Mouse (Mus musculus) forebrain, embryonic 10.5 days (tissue): ENCODE data around the gene Fxyd2. TPM values are rescaled to one million over a fixed set of nuclear protein-coding genes. Genes with fewer than 3 reads are reported as not detected.

Source experiments
- DNase-seq: peaks from one replicate; pipeline ENCODE4 v3.0.0-alpha.2; 2017; ENCODE audit warnings: low spot score; ENCODE audit errors: extremely low spot score
- H3K27ac ChIP-seq: fragments of 300-500 bp; sonication (generic); 2 replicates; pipeline ENCODE4 v1.5.1; 2016; ENCODE audit warnings: mild to moderate bottlenecking
- H3K27me3 ChIP-seq: fragments of 300-500 bp; sonication (generic); 2 replicates; pipeline ENCODE4 v1.6.1; 2016; ENCODE audit warnings: mild to moderate bottlenecking; ENCODE audit not compliant: poor library complexity, severe bottlenecking
- H3K36me3 ChIP-seq: fragments of 300-500 bp; sonication (generic); replicated peaks from 2 replicates; pipeline ENCODE4 v1.6.1; 2016; ENCODE audit warnings: mild to moderate bottlenecking, moderate library complexity
- H3K4me1 ChIP-seq: fragments of 300-500 bp; sonication (generic); 2 replicates; pipeline ENCODE4 v1.6.1; 2016
- H3K4me3 ChIP-seq: fragments of 300-500 bp; sonication (generic); 2 replicates; pipeline ENCODE4 v1.5.1; 2016; ENCODE audit warnings: mild to moderate bottlenecking, moderate library complexity
- H3K9me3 ChIP-seq: fragments of 300-500 bp; sonication (generic); 2 replicates; pipeline ENCODE4 v1.6.1; 2016; ENCODE audit warnings: mild to moderate bottlenecking, moderate library complexity
- WGBS: fragments of 180-500 bp; shearing (Covaris S2); methylation state at CpG from one replicate; pipeline ENCODE4 v1.1.7; 2016; 5-methylcytosine and 5-hydroxymethylcytosine counted together
- polyA plus RNA-seq: library from polyadenylated mRNA; unstranded; fragments of >200 nt; fragmentation: Nextera tagmentation; extraction: Ambion mirVana; gene quantifications from 2 replicates; pipeline ENCODE4 v1.2.1, GENCODE M21; 2016

Gene Fxyd2
- polyA plus RNA-seq = 0.55 and 1.2 TPM in 2 replicates

DNA sequence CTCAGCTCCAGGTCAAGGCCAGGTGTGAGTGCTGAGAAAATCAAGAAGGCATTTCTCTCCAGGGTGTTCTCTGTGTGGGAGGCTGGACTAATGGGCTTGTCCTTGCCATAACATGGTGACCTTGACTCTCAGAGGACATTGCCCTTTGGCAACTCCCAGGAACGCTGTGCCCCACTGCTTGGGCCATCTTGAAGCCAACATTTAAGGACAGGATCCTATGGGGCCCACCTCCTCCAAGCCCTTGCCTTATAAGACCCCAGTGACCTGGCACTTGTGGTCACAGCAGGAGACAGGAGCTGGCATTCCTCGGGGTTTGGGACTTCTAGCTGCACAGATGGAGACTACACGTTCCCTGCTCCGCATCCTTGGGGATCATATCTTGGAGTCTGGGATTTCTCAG, at the start of gene Fxyd2:
TSS of gene Fxyd2 (plus strand) at position 236 of the 400 bp plus-strand sequence.
- WGBS = 79% methylated on average over 4 of the region's 4 CpGs
- Histone ChIP-seq H3K27me3 (peaks cover 17% of the 10 kb centered on the region; the same call in 1 of the 2 replicates), H3K4me3 (no peak within 1 kb of the TSS), H3K9me3 (no peaks in the 10 kb centered on the region), H3K27ac (no peak within 1 kb of the TSS), H3K4me1 (peaks cover 11% of the 10 kb centered on the region), H3K36me3 (peaks cover 14% of the 10 kb centered on the region)
- DNase-seq = no peak

- WGBS = 58% methylated on average over 5 of the region's 5 CpGs
- Histone ChIP-seq H3K27ac (no peak overlapping the region), H3K9me3 (no peaks in the 10 kb centered on the region), H3K4me1 (peaks cover 11% of the 10 kb centered on the region; the same call in 1 of the 2 replicates), H3K27me3 (no peaks in the 10 kb centered on the region), H3K36me3 (no peaks in the 10 kb centered on the region), H3K4me3 (no peak overlapping the region)
- no peak for DNase-seq
Observed at GRCm38 (mm10) chr9:45349851-45350250, 49.6 kb upstream of the Fxyd2 start.

GRCm38 (mm10) chr9:45355192-45355591, 44.3 kb upstream of the Fxyd2 start:
- Histone ChIP-seq H3K4me3 (no peak overlapping the region), H3K9me3 (no peaks in the 10 kb centered on the region), H3K27ac (no peak overlapping the region), H3K27me3 (no peaks in the 10 kb centered on the region), H3K36me3 (no peaks in the 10 kb centered on the region), H3K4me1 (peaks cover 7% of the 10 kb centered on the region; the same call in 1 of the 2 replicates)
- no peak for DNase-seq
- 86% methylated on average over 2 of the region's 2 CpGs for WGBS

- Histone ChIP-seq H3K4me1 (peaks cover 21% of the 10 kb centered on the region; the same call in 1 of the 2 replicates), H3K4me3 (no peak overlapping the region), H3K27ac (no peak overlapping the region), H3K36me3 (no peaks in the 10 kb centered on the region), H3K9me3 (no peaks in the 10 kb centered on the region), H3K27me3 (no peaks in the 10 kb centered on the region)
- WGBS = 89% methylated on average over 7 of the region's 7 CpGs
- DNase-seq = no peak
Observed at GRCm38 (mm10) chr9:45358356-45358755, 41.1 kb upstream of the Fxyd2 start.

DNA sequence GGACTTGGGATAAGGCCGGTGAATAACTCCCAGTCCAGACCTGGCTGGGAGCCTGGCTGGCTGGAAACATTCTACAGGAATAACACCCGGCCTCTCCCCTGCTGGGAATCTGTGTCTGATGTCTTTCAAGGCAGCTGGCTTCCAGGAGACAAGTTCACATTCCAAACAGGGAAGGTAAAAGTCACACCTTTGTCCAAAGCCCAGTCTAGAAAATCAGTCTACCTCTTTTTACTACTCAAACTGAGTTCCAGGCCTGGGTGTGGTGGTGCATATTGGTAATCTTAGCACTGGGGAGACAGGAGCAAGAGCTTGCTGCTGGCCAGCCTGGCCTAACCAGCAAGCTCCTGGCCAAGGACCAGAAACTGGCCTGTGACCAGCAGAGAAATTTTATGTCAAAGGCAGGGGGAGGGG, 37.4 kb upstream of the Fxyd2 start:
- WGBS = 66% methylated on average over 2 of the region's 2 CpGs
- Histone ChIP-seq H3K4me3 (no peak overlapping the region), H3K36me3 (no peaks in the 10 kb centered on the region), H3K27me3 (no peaks in the 10 kb centered on the region; the same call in 1 of the 2 replicates), H3K9me3 (no peaks in the 10 kb centered on the region), H3K27ac (no peak overlapping the region), H3K4me1 (peaks cover 21% of the 10 kb centered on the region; the same call in 1 of the 2 replicates)
- DNase-seq = no peak

GRCm38 (mm10) chr9:45363639-45364214, 35.7 kb upstream of the Fxyd2 start:
- WGBS = 60% methylated on average over 7 of the region's 7 CpGs
- H3K9me3 ChIP-seq = no peaks in the 10 kb centered on the region
- H3K36me3 ChIP-seq = no peaks in the 10 kb centered on the region
- H3K4me3 ChIP-seq = no peak overlapping the region
- H3K27me3 ChIP-seq = peaks cover 11% of the 10 kb centered on the region
- H3K4me1 ChIP-seq = peaks cover 24% of the 10 kb centered on the region
- H3K27ac ChIP-seq = no peak overlapping the region
- DNase-seq = no peak

- no peak overlapping the region for H3K4me3 ChIP-seq
- DNase-seq = no peak
- no peaks in the 10 kb centered on the region for H3K9me3 ChIP-seq
- 75% methylated on average over 8 of the region's 8 CpGs for WGBS
- H3K36me3 ChIP-seq = 0 out of 2 replicates have a peak, but pooled peaks cover under 1% of the 10 kb centered on the region
- H3K4me1 ChIP-seq = peaks cover 38% of the 10 kb centered on the region
- peaks cover 22% of the 10 kb centered on the region for H3K27me3 ChIP-seq
- H3K27ac ChIP-seq = no peak overlapping the region
Observed at GRCm38 (mm10) chr9:45367716-45368115, 31.8 kb upstream of the Fxyd2 start.

- Histone ChIP-seq H3K4me3 (no peak overlapping the region), H3K27me3 (peaks cover 22% of the 10 kb centered on the region), H3K27ac (no peak overlapping the region), H3K4me1 (peaks cover 45% of the 10 kb centered on the region), H3K36me3 (peaks cover 4% of the 10 kb centered on the region), H3K9me3 (no peaks in the 10 kb centered on the region)
- WGBS = 76% methylated on average over 5 of the region's 5 CpGs
- DNase-seq = no peak
Observed at GRCm38 (mm10) chr9:45368341-45368901, 31.0 kb upstream of the Fxyd2 start.

DNA sequence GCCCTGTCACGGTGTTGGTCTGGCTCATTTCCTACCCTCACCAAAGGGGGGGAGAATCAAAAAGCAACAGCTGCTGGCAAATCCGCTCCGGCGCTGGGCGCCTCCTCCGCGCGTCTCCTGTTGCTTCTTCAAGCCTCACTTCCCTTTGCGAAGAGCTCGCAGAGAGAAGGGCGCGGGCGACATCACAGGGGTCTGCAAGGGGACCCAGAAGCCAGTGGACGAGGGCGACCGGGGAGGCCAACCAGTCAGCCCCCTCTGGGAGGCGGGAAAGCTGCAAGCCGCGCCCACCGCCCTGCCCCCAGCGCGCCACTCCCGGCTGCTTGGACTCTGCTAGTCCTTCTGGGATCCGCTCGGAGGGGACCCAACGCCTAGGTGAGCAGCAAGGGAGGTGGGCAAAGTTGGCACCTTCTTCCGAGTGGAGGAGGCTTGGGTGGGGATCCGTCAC, 29.3 kb upstream of the Fxyd2 start, which contains the start of gene Fxyd6:
TSS of gene Fxyd6 (plus strand) at position 69 of the 445 bp plus-strand sequence.
- Histone ChIP-seq H3K36me3 (peaks cover 21% of the 10 kb centered on the region), H3K4me1 (peaks cover 48% of the 10 kb centered on the region), H3K4me3 (peak within 1 kb of the TSS; percentile 69), H3K27ac (peak within 1 kb of the TSS; percentile 89), H3K9me3 (no peaks in the 10 kb centered on the region), H3K27me3 (peaks cover 22% of the 10 kb centered on the region)
- WGBS = under 1% methylated on average over 28 of the region's 28 CpGs
- peak; percentile 80 for DNase-seq

GRCm38 (mm10) chr9:45370616-45371336, 28.7 kb upstream of the Fxyd2 start:
- Histone ChIP-seq H3K36me3 (peaks cover 27% of the 10 kb centered on the region), H3K27me3 (peaks cover 22% of the 10 kb centered on the region), H3K9me3 (no peaks in the 10 kb centered on the region), H3K4me1 (peaks cover 48% of the 10 kb centered on the region), H3K4me3 (peak overlapping the region; percentile 69), H3K27ac (peak overlapping the region; percentile 89)
- WGBS = 3% methylated on average over 25 of the region's 25 CpGs
- DNase-seq = no peak

GRCm38 (mm10) chr9:45371337-45371707, 28.1 kb upstream of the Fxyd2 start:
- Histone ChIP-seq H3K9me3 (no peaks in the 10 kb centered on the region), H3K4me1 (peaks cover 48% of the 10 kb centered on the region), H3K4me3 (peak overlapping the region; percentile 69), H3K27me3 (peaks cover 22% of the 10 kb centered on the region), H3K27ac (peak overlapping the region; percentile 89), H3K36me3 (peaks cover 33% of the 10 kb centered on the region)
- WGBS = 30% methylated on average over 2 of the region's 2 CpGs
- peak; percentile 36 for DNase-seq

DNA sequence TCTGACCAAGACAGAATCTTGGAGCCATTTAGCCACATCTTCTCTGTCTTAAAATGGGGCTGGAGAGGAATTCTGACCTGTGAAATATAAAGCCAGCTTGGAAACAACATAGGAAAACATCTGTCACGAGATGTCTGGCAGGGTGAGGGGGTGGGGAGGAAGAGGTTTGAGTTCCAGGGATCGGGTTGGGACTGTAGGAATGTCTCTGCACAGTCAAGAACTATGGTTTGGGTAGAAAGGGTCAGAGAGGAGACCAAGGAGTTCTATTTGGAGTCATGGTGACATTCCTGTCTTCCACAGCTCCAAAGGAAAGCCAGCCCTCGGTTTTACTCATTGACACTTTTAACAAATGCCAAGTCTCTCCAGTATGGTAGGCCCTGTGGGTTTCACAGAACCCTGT, 25.6 kb upstream of the Fxyd2 start:
- Histone ChIP-seq H3K27ac (no peak overlapping the region), H3K36me3 (peaks cover 55% of the 10 kb centered on the region), H3K4me1 (peaks cover 44% of the 10 kb centered on the region), H3K4me3 (no peak overlapping the region), H3K9me3 (no peaks in the 10 kb centered on the region), H3K27me3 (peaks cover 9% of the 10 kb centered on the region)
- DNase-seq = no peak
- WGBS = 74% methylated on average over 3 of the region's 3 CpGs
